Mouse (Mus musculus): ENCODE data around the gene Gja3. TPM values are rescaled to one million over a fixed set of nuclear protein-coding genes. Genes with fewer than 3 reads are reported as not detected.
"Not testable (repeated sequence)": the region's sequence is repeated elsewhere in the genome, so short reads cannot be mapped to it uniquely, and the experiment has no call there.

The Gja3 gene
- polyA plus RNA-seq, 1 experiment from 2014 or later = 15.3 TPM

DNA sequence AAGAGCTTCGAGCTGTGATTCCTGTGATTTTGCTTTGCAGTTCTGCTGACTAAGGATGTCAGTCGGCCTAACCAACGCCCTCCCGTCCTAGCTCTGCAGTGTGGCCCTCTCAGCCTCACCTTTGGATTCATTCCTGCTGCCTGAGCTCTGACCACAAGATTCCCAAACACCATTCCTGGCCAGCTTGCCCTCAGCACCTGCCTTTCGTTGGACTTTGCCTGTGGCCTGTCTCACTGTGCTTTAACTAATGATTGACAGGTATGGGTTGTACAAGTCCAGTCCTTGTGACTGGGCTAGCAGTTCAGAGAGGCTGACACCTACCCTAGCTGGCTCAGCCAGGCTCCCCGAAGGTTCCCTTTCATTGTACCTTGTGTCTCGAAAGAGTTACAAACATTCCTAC, 31.2 kb upstream of the Gja3 start:
- no peak overlapping the region for H3K9ac ChIP-seq
- no peak overlapping the region for H3K4me3 ChIP-seq
- H3K27me3 ChIP-seq (replicated peaks) = no peaks in the 10 kb centered on the region
- peaks cover 11% of the 10 kb centered on the region; the same call in 1 of the 2 replicates for H3K4me1 ChIP-seq (replicated peaks)
- 79% methylated on average over 7 of the region's 7 CpGs for WGBS
- no peak overlapping the region for H3K4me2 ChIP-seq
- H3K9me3 ChIP-seq (replicated peaks) = no peaks in the 10 kb centered on the region
- ATAC-seq (ENCODE audit: insufficient number of reproducible peaks, low FRiP score) = no peak
- no peaks in the 10 kb centered on the region for H3K36me3 ChIP-seq
- H3K27ac ChIP-seq (ENCODE audit: poor library complexity, severe bottlenecking) = no peak overlapping the region

DNA sequence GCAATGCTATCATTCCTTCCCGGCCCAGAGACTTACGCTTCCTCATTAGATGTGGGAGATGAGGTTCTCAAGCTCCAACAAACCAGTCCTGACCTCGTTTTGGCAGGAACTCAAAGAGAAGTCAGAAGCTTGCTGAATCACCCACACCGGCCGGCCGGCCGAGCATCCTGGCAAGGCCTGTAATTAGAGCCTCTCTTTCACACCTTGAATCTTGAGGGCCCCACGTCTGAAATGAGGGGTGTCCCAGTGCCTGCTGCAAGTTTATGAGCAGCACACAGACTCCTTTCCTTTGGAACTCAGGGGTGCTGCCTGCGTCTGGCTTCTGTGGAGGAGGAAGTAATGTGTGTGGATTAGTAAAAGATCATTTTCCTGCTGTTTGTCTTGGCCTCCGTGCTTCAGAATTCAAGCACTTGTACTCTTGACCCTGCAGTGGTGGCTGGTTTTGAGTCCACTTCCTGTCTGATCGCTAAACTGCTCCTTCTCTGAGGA, 26.3 kb upstream of the Gja3 start:
- Histone ChIP-seq H3K27ac (ENCODE audit: poor library complexity, severe bottlenecking) (peak overlapping the region; percentile 29; the same call in 1 of the 2 replicates), H3K4me3 (no peak overlapping the region), H3K9me3 (replicated peaks) (no peaks in the 10 kb centered on the region), H3K36me3 (no peaks in the 10 kb centered on the region), H3K4me2 (0 out of 2 replicates have a peak overlapping the region, but pooled peaks have one; percentile 6), H3K27me3 (replicated peaks) (no peaks in the 10 kb centered on the region), H3K4me1 (replicated peaks) (peaks cover 18% of the 10 kb centered on the region), H3K9ac (no peak overlapping the region)
- 42% methylated on average over 11 of the region's 11 CpGs for WGBS
- ATAC-seq (ENCODE audit: insufficient number of reproducible peaks, low FRiP score) = 0 out of 2 replicates have a peak, but pooled peaks have one; percentile 53

GRCm38 (mm10) chr14:57082863-57083262, 25.0 kb upstream of the Gja3 start:
- ATAC-seq (ENCODE audit: insufficient number of reproducible peaks, low FRiP score) = no peak
- H3K4me3 ChIP-seq = no peak overlapping the region
- H3K4me1 ChIP-seq (replicated peaks) = peaks cover 18% of the 10 kb centered on the region
- no peaks in the 10 kb centered on the region for H3K27me3 ChIP-seq (replicated peaks)
- H3K36me3 ChIP-seq = no peaks in the 10 kb centered on the region
- WGBS = 89% methylated on average over 1 of the region's 1 CpGs
- no peak overlapping the region for H3K4me2 ChIP-seq
- H3K27ac ChIP-seq (ENCODE audit: poor library complexity, severe bottlenecking) = no peak overlapping the region
- no peak overlapping the region for H3K9ac ChIP-seq
- 0 out of 2 replicates have a peak, but pooled peaks cover 6% of the 10 kb centered on the region for H3K9me3 ChIP-seq (replicated peaks)

- ATAC-seq (ENCODE audit: insufficient number of reproducible peaks, low FRiP score) = no peak
- Histone ChIP-seq H3K4me3 (no peak overlapping the region), H3K4me2 (no peak overlapping the region), H3K9ac (no peak overlapping the region), H3K36me3 (no peaks in the 10 kb centered on the region), H3K27ac (ENCODE audit: poor library complexity, severe bottlenecking) (no peak overlapping the region), H3K9me3 (replicated peaks) (0 out of 2 replicates have a peak, but pooled peaks cover 6% of the 10 kb centered on the region), H3K27me3 (replicated peaks) (no peaks in the 10 kb centered on the region), H3K4me1 (replicated peaks) (no peaks in the 10 kb centered on the region)
- WGBS = 77% methylated on average over 6 of the region's 6 CpGs
Measured at GRCm38 (mm10) chr14:57075537-57075936, 17.6 kb upstream of the Gja3 start.

- WGBS = 3% methylated on average over 2 of the region's 2 CpGs
- not testable (repeated sequence) for H3K9ac ChIP-seq; H3K4me2 ChIP-seq; H3K4me1 ChIP-seq (replicated peaks); H3K4me3 ChIP-seq; ATAC-seq (ENCODE audit: insufficient number of reproducible peaks, low FRiP score); H3K27me3 ChIP-seq (replicated peaks); H3K36me3 ChIP-seq; H3K9me3 ChIP-seq (replicated peaks); H3K27ac ChIP-seq (ENCODE audit: poor library complexity, severe bottlenecking)
Measured at GRCm38 (mm10) chr14:57069906-57070305, 12.0 kb upstream of the Gja3 start.

GRCm38 (mm10) chr14:57066053-57066452, 8.2 kb upstream of the Gja3 start:
- H3K27me3 ChIP-seq (replicated peaks) = 0 out of 2 replicates have a peak, but pooled peaks cover 3% of the 10 kb centered on the region
- H3K27ac ChIP-seq (ENCODE audit: poor library complexity, severe bottlenecking) = no peak overlapping the region
- H3K4me3 ChIP-seq = no peak overlapping the region
- H3K36me3 ChIP-seq = no peaks in the 10 kb centered on the region
- no peak overlapping the region for H3K9ac ChIP-seq
- H3K4me2 ChIP-seq = no peak overlapping the region
- H3K9me3 ChIP-seq (replicated peaks) = no peaks in the 10 kb centered on the region; the same call in 1 of the 2 replicates
- ATAC-seq (ENCODE audit: insufficient number of reproducible peaks, low FRiP score) = no peak
- H3K4me1 ChIP-seq (replicated peaks) = no peaks in the 10 kb centered on the region

DNA sequence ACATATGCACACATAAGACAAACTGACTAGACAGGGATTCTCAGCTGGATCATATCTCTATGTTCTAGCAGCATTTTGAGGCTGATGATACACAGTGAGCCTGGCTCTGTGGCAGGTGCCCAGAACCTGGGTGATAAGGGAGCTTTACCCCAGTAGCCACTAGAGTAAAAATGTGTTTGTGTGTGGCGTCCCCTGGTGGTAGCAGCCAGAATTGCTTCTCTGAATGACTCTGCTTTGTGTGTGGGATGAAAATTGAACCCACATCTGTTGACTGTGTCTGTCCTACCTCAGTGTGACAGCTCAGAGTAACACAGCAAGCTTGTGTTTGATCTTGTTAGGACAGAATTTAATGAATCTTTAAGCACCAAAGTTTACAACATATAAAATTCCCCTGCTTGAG, 2.2 kb upstream of the Gja3 start:
- H3K27me3 ChIP-seq (replicated peaks) = peaks cover 39% of the 10 kb centered on the region
- H3K36me3 ChIP-seq; H3K9me3 ChIP-seq (replicated peaks); H3K27ac ChIP-seq (ENCODE audit: poor library complexity, severe bottlenecking); H3K9ac ChIP-seq; ATAC-seq (ENCODE audit: insufficient number of reproducible peaks, low FRiP score); H3K4me1 ChIP-seq (replicated peaks); H3K4me3 ChIP-seq; H3K4me2 ChIP-seq: not testable (repeated sequence)
- WGBS = 3% methylated on average over 1 of the region's 1 CpGs

GRCm38 (mm10) chr14:57057204-57057562, 717 bp downstream of the Gja3 start:
- Histone ChIP-seq H3K4me2 (peak overlapping the region; percentile 80), H3K27ac (ENCODE audit: poor library complexity, severe bottlenecking) (no peak overlapping the region), H3K9ac (peak overlapping the region; percentile 63), H3K4me3 (peak overlapping the region; percentile 70), H3K27me3 (replicated peaks) (peaks cover 50% of the 10 kb centered on the region), H3K4me1 (replicated peaks) (peaks cover 6% of the 10 kb centered on the region), H3K36me3 (no peaks in the 10 kb centered on the region), H3K9me3 (replicated peaks) (no peaks in the 10 kb centered on the region)
- WGBS = 4% methylated on average over 19 of the region's 19 CpGs
- ATAC-seq (ENCODE audit: insufficient number of reproducible peaks, low FRiP score) = no peak

DNA sequence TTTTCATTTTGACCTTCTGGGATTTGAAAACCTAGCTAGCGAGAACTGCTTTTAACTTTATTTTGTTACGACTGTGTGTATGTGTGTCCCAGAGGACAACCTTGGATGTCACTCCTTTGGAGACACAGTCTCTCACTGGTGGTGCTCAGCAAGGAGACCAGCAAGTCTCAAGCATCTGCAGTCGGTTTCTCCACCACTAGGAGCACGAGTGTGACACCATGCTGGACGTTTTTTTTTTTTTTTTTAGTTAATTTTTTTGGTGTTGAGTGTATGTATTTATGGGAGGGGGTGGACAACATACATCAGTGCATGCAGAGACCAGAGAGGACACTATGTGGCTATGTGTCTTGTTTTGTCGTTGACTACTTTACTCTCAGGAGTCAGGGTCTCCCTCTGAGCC, 5.2 kb downstream of the Gja3 start:
- H3K9ac ChIP-seq = no peak overlapping the region
- peaks cover 9% of the 10 kb centered on the region for H3K4me1 ChIP-seq (replicated peaks)
- H3K9me3 ChIP-seq (replicated peaks) = no peaks in the 10 kb centered on the region
- no peak for ATAC-seq (ENCODE audit: insufficient number of reproducible peaks, low FRiP score)
- no peak overlapping the region for H3K4me2 ChIP-seq
- no peak overlapping the region for H3K4me3 ChIP-seq
- no peak overlapping the region for H3K27ac ChIP-seq (ENCODE audit: poor library complexity, severe bottlenecking)
- H3K27me3 ChIP-seq (replicated peaks) = peaks cover 39% of the 10 kb centered on the region
- 57% methylated on average over 6 of the region's 6 CpGs for WGBS
- H3K36me3 ChIP-seq = no peaks in the 10 kb centered on the region

- Histone ChIP-seq H3K4me1 (replicated peaks) (peaks cover 7% of the 10 kb centered on the region; the same call in 1 of the 2 replicates), H3K27ac (ENCODE audit: poor library complexity, severe bottlenecking) (no peak overlapping the region), H3K36me3 (no peaks in the 10 kb centered on the region), H3K9me3 (replicated peaks) (0 out of 2 replicates have a peak, but pooled peaks cover 6% of the 10 kb centered on the region), H3K27me3 (replicated peaks) (peaks cover 6% of the 10 kb centered on the region), H3K9ac (no peak overlapping the region), H3K4me2 (no peak overlapping the region), H3K4me3 (no peak overlapping the region)
- WGBS = 75% methylated on average over 6 of the region's 6 CpGs
- ATAC-seq (ENCODE audit: insufficient number of reproducible peaks, low FRiP score) = no peak
Measured at GRCm38 (mm10) chr14:57043863-57044262, 14.0 kb downstream of the Gja3 start.

DNA sequence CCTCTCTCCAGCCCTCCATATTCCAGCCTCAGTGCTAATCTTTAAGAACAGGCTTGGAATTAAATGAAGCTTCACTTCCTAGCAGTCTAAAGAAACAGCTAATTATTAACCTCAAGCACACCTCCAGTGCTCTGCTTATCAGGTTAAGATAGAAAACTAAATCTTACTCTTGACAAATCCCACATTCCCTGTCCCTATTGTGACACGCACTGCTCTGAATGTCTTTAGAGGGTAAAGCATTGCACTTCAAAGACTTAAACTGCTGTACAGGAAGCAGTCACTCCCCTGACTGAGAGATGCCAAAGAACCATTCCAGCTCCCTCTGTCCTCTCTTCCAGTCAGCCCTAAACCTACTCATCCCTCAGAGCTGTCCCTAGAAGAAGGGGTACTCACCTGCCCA, 16.5 kb downstream of the Gja3 start:
- Histone ChIP-seq H3K9me3 (replicated peaks) (0 out of 2 replicates have a peak, but pooled peaks cover 6% of the 10 kb centered on the region), H3K4me3 (no peak overlapping the region), H3K27me3 (replicated peaks) (peaks cover 4% of the 10 kb centered on the region; the same call in 1 of the 2 replicates), H3K27ac (ENCODE audit: poor library complexity, severe bottlenecking) (no peak overlapping the region), H3K4me1 (replicated peaks) (no peaks in the 10 kb centered on the region; the same call in 1 of the 2 replicates), H3K36me3 (no peaks in the 10 kb centered on the region), H3K4me2 (no peak overlapping the region), H3K9ac (no peak overlapping the region)
- no peak for ATAC-seq (ENCODE audit: insufficient number of reproducible peaks, low FRiP score)
- 49% methylated on average over 1 of the region's 1 CpGs for WGBS

All from heart, embryonic 12.5 days (tissue).